In the genomic region with DNA sequence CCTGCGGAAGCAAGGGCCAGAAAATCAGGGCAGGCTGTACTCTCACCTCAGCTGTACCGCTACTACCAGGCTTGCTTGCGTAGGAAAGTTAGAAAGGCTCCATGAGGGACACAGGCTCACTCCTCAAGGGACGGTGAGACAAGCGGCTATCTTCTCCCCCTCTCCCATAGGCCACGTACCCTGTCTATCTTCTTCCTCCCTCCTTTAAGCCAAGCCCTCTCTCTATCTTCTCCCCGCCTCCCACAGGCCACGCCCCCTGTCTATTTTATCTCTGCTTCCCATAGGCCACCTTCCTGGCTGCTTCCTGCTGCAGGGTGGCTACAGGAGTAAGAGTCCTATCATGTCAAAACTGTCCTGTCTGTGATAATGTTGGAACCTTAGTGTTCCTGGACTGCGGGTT, we compare ENCODE assay signal across 13 mouse cellular contexts.
DNase-seq lines count a peak whose midpoint lies in the region; ATAC-seq lines count a peak whose summit lies in the region.
"Had no signal": no experiment of that assay in that cellular context is flagged by ENCODE, and none has a peak within 500 bp of the region (broad histone marks: within the 10 kb centered on the region; RNA-seq: fewer than 3 reads in every experiment).

No protein-coding gene starts in this region.

- H3K4me1 ChIP-seq in erythroblast, embryonic 14.5 days (ENCODE audit: control insufficient read depth) = no peaks in the 10 kb centered on the region; the same call in 1 of the 2 replicates
- H3K4me1 ChIP-seq in liver, embryonic 11.5 days (replicated peaks; ENCODE audit: control insufficient read depth, insufficient read depth, low read length) = no peaks in the 10 kb centered on the region
- peaks cover 4% of the 10 kb centered on the region; the same call in 1 of the 2 replicates for H3K4me1 ChIP-seq in midbrain, embryonic 15.5 days
- H3K4me1 ChIP-seq: midbrain, embryonic 12.5 days had no signal

- no peaks in the 10 kb centered on the region for H3K36me3 ChIP-seq in erythroblast, embryonic 14.5 days (ENCODE audit: control insufficient read depth)
- no peaks in the 10 kb centered on the region for H3K36me3 ChIP-seq in liver, embryonic 11.5 days (ENCODE audit: control insufficient read depth, insufficient read depth, low read length)
- H3K36me3 ChIP-seq in midbrain, embryonic 15.5 days (replicated peaks) = no peaks in the 10 kb centered on the region
- H3K36me3 ChIP-seq: G1E; midbrain, embryonic 12.5 days had no signal

- WGBS in liver, embryonic 11.5 days = 66% methylated on average over 9 of the region's 9 CpGs
- 74% methylated on average over 9 of the region's 9 CpGs for WGBS in midbrain, embryonic 15.5 days

- DNase-seq in retina, postnatal 1 day = peak; percentile 34
- no peak for DNase-seq in retina, embryonic 14.5 days (ENCODE audit: low spot score)
- DNase-seq in liver, embryonic 11.5 days (ENCODE audit: low spot score) = no peak
- no peak for DNase-seq in ovary, adult 18-20 months (ENCODE audit: low spot score)
- DNase-seq in layer of hippocampus, adult 9-11 months = no peak
- DNase-seq: cerebellum, postnatal 36 days; left cerebral cortex, postnatal 4 days had no signal

- peak overlapping the region; percentile 26 for H3K4me3 ChIP-seq in erythroblast, embryonic 14.5 days (replicated peaks)
- H3K4me3 ChIP-seq in liver, embryonic 11.5 days (ENCODE audit: low read depth, low read length) = no peak overlapping the region
- no peak overlapping the region for H3K4me3 ChIP-seq in midbrain, embryonic 15.5 days
- H3K4me3 ChIP-seq: midbrain, embryonic 12.5 days had no signal

- H3K4me2 ChIP-seq in liver, embryonic 11.5 days = peak overlapping the region; percentile 21; the same call in 1 of the 2 replicates
- no peak overlapping the region for H3K4me2 ChIP-seq in midbrain, embryonic 15.5 days
- H3K4me2 ChIP-seq: midbrain, embryonic 12.5 days had no signal

- peaks cover 83% of the 10 kb centered on the region for H3K9me3 ChIP-seq in erythroblast, embryonic 14.5 days (ENCODE audit: control insufficient read depth, low read length)
- no peaks in the 10 kb centered on the region for H3K9me3 ChIP-seq in liver, embryonic 11.5 days (ENCODE audit: control insufficient read depth, low read length)
- H3K9me3 ChIP-seq in midbrain, embryonic 15.5 days = no peaks in the 10 kb centered on the region
- H3K9me3 ChIP-seq: midbrain, embryonic 12.5 days had no signal

- H3K27ac ChIP-seq in liver, embryonic 11.5 days (ENCODE audit: low read depth, low read length) = no peak overlapping the region
- H3K27ac ChIP-seq in midbrain, embryonic 15.5 days = no peak overlapping the region
- H3K27ac ChIP-seq: midbrain, embryonic 12.5 days; stomach, postnatal 0 days had no signal

- H3K9ac ChIP-seq in liver, embryonic 11.5 days (ENCODE audit: low read depth, low read length) = no peak overlapping the region
- H3K9ac ChIP-seq in midbrain, embryonic 15.5 days = no peak overlapping the region
- H3K9ac ChIP-seq: midbrain, embryonic 12.5 days had no signal

- no peaks in the 10 kb centered on the region for H3K27me3 ChIP-seq in erythroblast, embryonic 14.5 days (ENCODE audit: control insufficient read depth)
- no peaks in the 10 kb centered on the region for H3K27me3 ChIP-seq in liver, embryonic 11.5 days (replicated peaks; ENCODE audit: control insufficient read depth, insufficient read depth, low read length)
- no peaks in the 10 kb centered on the region for H3K27me3 ChIP-seq in midbrain, embryonic 15.5 days (replicated peaks)
- H3K27me3 ChIP-seq: midbrain, embryonic 12.5 days had no signal

- no peak for ATAC-seq in erythroblast, adult 5-6 weeks (replicated peaks; ENCODE audit: low FRiP score, poor library complexity, severe bottlenecking)
- peak; percentile 71 for ATAC-seq in liver, embryonic 11.5 days (replicated peaks; ENCODE audit: low FRiP score)
- ATAC-seq in midbrain, embryonic 15.5 days (replicated peaks) = no peak
